Mouse (Mus musculus): ENCODE results near the gene Sfxn5.

Gene Sfxn5

GRCm38 (mm10) chr6:85363906-85364260 lies 30.7 kb upstream of the Sfxn5 start:
- no peak for DNase-seq

- DNase-seq, result no peak
Observed at GRCm38 (mm10) chr6:85363231-85363905, 30.1 kb upstream of the Sfxn5 start.

- DNase-seq, result no peak
Observed at GRCm38 (mm10) chr6:85362610-85363009, 29.4 kb upstream of the Sfxn5 start.

GRCm38 (mm10) chr6:85360311-85360710 lies 27.1 kb upstream of the Sfxn5 start:
- no peak for DNase-seq

- DNase-seq, result no peak
Observed at GRCm38 (mm10) chr6:85358877-85359276, 25.7 kb upstream of the Sfxn5 start.

GRCm38 (mm10) chr6:85356682-85357465 lies 23.7 kb upstream of the Sfxn5 start:
- DNase-seq, result no peak

GRCm38 (mm10) chr6:85355753-85356152 lies 22.5 kb upstream of the Sfxn5 start:
- no peak for DNase-seq

- peak; percentile 72 for DNase-seq
Observed at GRCm38 (mm10) chr6:85354709-85355108, 21.5 kb upstream of the Sfxn5 start.

GRCm38 (mm10) chr6:85353706-85354105 lies 20.5 kb upstream of the Sfxn5 start:
- DNase-seq, result no peak

- no peak for DNase-seq
Observed at GRCm38 (mm10) chr6:85350157-85350556, 16.9 kb upstream of the Sfxn5 start.

- peak; percentile 41 for DNase-seq
Observed at GRCm38 (mm10) chr6:85349246-85349645, 16.0 kb upstream of the Sfxn5 start.

GRCm38 (mm10) chr6:85348133-85348532 lies 14.9 kb upstream of the Sfxn5 start:
- DNase-seq, result no peak

GRCm38 (mm10) chr6:85346028-85346634 lies 12.9 kb upstream of the Sfxn5 start:
- DNase-seq, result peak; percentile 86

- DNase-seq, result peak; percentile 65
Observed at GRCm38 (mm10) chr6:85344929-85345328, 11.7 kb upstream of the Sfxn5 start.

- no peak for DNase-seq
Observed at GRCm38 (mm10) chr6:85343027-85343426, 9.8 kb upstream of the Sfxn5 start.

GRCm38 (mm10) chr6:85341814-85342501 lies 8.7 kb upstream of the Sfxn5 start:
- DNase-seq, result no peak

- peak; percentile 53 for DNase-seq
Observed at GRCm38 (mm10) chr6:85340184-85340583, 7.0 kb upstream of the Sfxn5 start.

GRCm38 (mm10) chr6:85339273-85339901 lies 6.2 kb upstream of the Sfxn5 start:
- DNase-seq, result peak; percentile 83

- DNase-seq, result peak; percentile 63
Observed at GRCm38 (mm10) chr6:85336944-85337343, 3.7 kb upstream of the Sfxn5 start.

- DNase-seq, result no peak
Observed at GRCm38 (mm10) chr6:85335352-85335751, 2.1 kb upstream of the Sfxn5 start.

GRCm38 (mm10) chr6:85334851-85335250 lies 1.6 kb upstream of the Sfxn5 start:
- DNase-seq, result peak; percentile 55

- peak; percentile 60 for DNase-seq
Observed at GRCm38 (mm10) chr6:85334251-85334650, 1.0 kb upstream of the Sfxn5 start.

GRCm38 (mm10) chr6:85333732-85334131 lies 510 bp upstream of the Sfxn5 start:
- peak; percentile 78 for DNase-seq
